Mouse (Mus musculus) heart, postnatal 0 days (tissue): ENCODE measurements around the gene Clpb.

ENCODE experiments used
- CTCF ChIP-seq: IDR thresholded peaks from 2 replicates; pipeline ENCODE4 v1.5.1; 2016; ENCODE audit warnings: antibody characterized with exemption, control low read depth, low read depth
- EP300 ChIP-seq: IDR thresholded peaks from 2 replicates; pipeline ENCODE4 v1.6.1; 2016; ENCODE audit warnings: antibody characterized with exemption, low read depth

DNA sequence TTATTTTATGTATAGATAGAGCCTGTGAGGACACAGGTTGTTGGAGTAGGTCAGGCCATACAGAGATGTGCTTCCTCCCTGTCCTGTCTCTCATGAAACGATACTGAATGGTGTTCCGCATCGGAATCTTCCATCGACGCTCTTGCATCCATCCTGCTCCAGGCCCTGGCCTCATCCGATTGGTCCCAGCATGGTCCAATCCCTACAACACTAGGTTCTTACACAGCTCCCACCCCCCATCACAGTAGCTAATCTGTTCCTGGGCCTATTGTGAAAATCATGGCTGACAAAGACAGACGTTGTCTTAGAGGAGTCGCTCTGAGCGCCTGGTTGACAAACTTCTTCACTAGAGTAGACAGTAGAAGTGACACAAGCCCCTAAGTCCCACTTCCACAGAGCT is 13.7 kb upstream of the Clpb start:
- TF ChIP-seq CTCF (no peak), EP300 (no peak)
